In the genomic region with DNA sequence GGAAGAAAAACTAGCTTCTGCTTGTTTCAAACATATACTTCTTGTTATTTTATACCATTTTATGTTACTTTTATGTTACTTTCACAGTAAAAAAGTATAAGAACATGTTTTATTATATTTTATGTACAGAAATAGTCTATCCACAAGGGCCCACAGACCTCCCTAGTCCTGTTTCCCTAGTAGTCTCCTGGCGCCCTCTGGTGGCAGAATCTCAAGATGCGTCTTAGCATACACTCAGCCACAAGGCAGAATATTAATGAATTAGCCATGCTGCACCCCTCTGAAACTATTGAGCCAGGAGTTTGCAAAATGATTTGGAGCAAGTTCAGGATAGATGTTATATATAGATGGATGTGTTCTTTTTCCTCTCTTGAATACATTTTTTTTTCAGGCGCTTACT, we compare ENCODE assay signal across 9 mouse cellular contexts.
DNase-seq lines count a peak whose midpoint lies in the region; ATAC-seq and TF ChIP-seq lines count a peak whose summit lies in the region.
"Had no signal": no experiment of that assay in that cellular context is flagged by ENCODE, and none has a peak within 500 bp of the region (broad histone marks: within the 10 kb centered on the region; RNA-seq: fewer than 3 reads in every experiment).

No protein-coding gene starts in this region.

- H3K4me1 ChIP-seq in E14TG2a.4 (replicated peaks; ENCODE audit: low read depth, low read length) = no peaks in the 10 kb centered on the region
- no peaks in the 10 kb centered on the region for H3K4me1 ChIP-seq in heart, embryonic 10.5 days
- no peaks in the 10 kb centered on the region for H3K4me1 ChIP-seq in liver, postnatal 0 days (ENCODE audit: insufficient read depth)
- H3K4me1 ChIP-seq: hindbrain, embryonic 15.5 days had no signal

- H3K9me3 ChIP-seq in E14TG2a.4 (ENCODE audit: low read length) = no peaks in the 10 kb centered on the region
- H3K9me3 ChIP-seq in heart, embryonic 10.5 days = no peaks in the 10 kb centered on the region
- H3K9me3 ChIP-seq in liver, postnatal 0 days (ENCODE audit: low read length) = no peaks in the 10 kb centered on the region
- H3K9me3 ChIP-seq: hindbrain, embryonic 15.5 days had no signal

- ATAC-seq in activated CD4-positive, CD25-positive, alpha-beta regulatory T cell, adult 4 months = peak; percentile 63
- no peak for ATAC-seq in liver, postnatal 0 days

- 18% methylated on average over 3 of the region's 3 CpGs for WGBS in heart, embryonic 10.5 days
- WGBS in liver, postnatal 0 days (ENCODE audit: insufficient replicate concordance) = 15% methylated on average over 3 of the region's 3 CpGs

- no peaks in the 10 kb centered on the region for H3K36me3 ChIP-seq in E14TG2a.4 (ENCODE audit: insufficient read depth, low read length)
- no peaks in the 10 kb centered on the region for H3K36me3 ChIP-seq in heart, embryonic 10.5 days
- H3K36me3 ChIP-seq in liver, postnatal 0 days (replicated peaks; ENCODE audit: insufficient read depth, low read length) = no peaks in the 10 kb centered on the region
- H3K36me3 ChIP-seq: hindbrain, embryonic 15.5 days had no signal

- H3K27ac ChIP-seq in heart, embryonic 10.5 days = no peak overlapping the region
- no peak overlapping the region for H3K27ac ChIP-seq in liver, postnatal 0 days (ENCODE audit: low read depth)
- H3K27ac ChIP-seq: hindbrain, embryonic 15.5 days had no signal

- no peak overlapping the region for H3K4me3 ChIP-seq in E14TG2a.4 (replicated peaks; ENCODE audit: low read length)
- no peak overlapping the region for H3K4me3 ChIP-seq in heart, embryonic 10.5 days
- no peak overlapping the region for H3K4me3 ChIP-seq in liver, postnatal 0 days (ENCODE audit: low read depth, low read length)
- H3K4me3 ChIP-seq: hindbrain, embryonic 15.5 days had no signal

- peak; percentile 90 for DNase-seq in embryo, embryonic 10 days (ENCODE audit: low spot score)
- peak; percentile 85 for DNase-seq in heart, embryonic 10.5 days (ENCODE audit: low spot score)
- peak; percentile 94 to 95 for DNase-seq in kidney, postnatal 4 days
- DNase-seq in liver, postnatal 0 days = peak; percentile 87
- peak; percentile 74 to 88 for DNase-seq in right cerebral cortex, postnatal 10 days (ENCODE audit: low spot score in 2 of 2)
- peak; percentile 58 to 68 for DNase-seq in urinary bladder, postnatal 36 days (ENCODE audit: low spot score in 2 of 2)

- no peaks in the 10 kb centered on the region for H3K27me3 ChIP-seq in E14TG2a.4 (ENCODE audit: insufficient read depth, low read length)
- no peaks in the 10 kb centered on the region for H3K27me3 ChIP-seq in heart, embryonic 10.5 days (ENCODE audit: insufficient read depth, poor library complexity, severe bottlenecking)
- no peaks in the 10 kb centered on the region for H3K27me3 ChIP-seq in liver, postnatal 0 days (ENCODE audit: insufficient read depth, low read length)
- H3K27me3 ChIP-seq: hindbrain, embryonic 15.5 days had no signal

- peak; percentile 82 for TF ChIP-seq CTCF in E14TG2a.4 (conservative IDR thresholded peaks at IDR 0.05; ENCODE audit: low read length)
- peak; percentile 90 for TF ChIP-seq CTCF in liver, postnatal 0 days (IDR thresholded peaks at IDR 0.05; ENCODE audit: low read depth)

- no peak overlapping the region for H3K4me2 ChIP-seq in liver, postnatal 0 days (ENCODE audit: low read depth, low read length)
- H3K4me2 ChIP-seq: hindbrain, embryonic 15.5 days had no signal

- no peak for TF ChIP-seq EP300 in liver, postnatal 0 days (IDR thresholded peaks at IDR 0.05; ENCODE audit: low read depth)

- no peak overlapping the region for H3K9ac ChIP-seq in liver, postnatal 0 days (replicated peaks)
- H3K9ac ChIP-seq: hindbrain, embryonic 15.5 days had no signal
